Mouse (Mus musculus) hindbrain, embryonic 16.5 days (tissue): ENCODE measurements around the gene Ppp3ca. TPM values are rescaled to one million over a fixed set of nuclear protein-coding genes. Genes with fewer than 3 reads are reported as not detected.

Source experiments
- ATAC-seq: fragments of 200-750 bp; cut with Nextera tagmentation; 2 replicates; pipeline ENCODE4 v1.8.0; 2017; ENCODE audit warnings: moderate TSS enrichment, moderate library complexity
- H3K27ac ChIP-seq: fragments of 300-500 bp; sonication (generic); 2 replicates; pipeline ENCODE4 v1.5.1; 2014; ENCODE audit warnings: low read depth, mild to moderate bottlenecking, control low read depth, low read length, moderate library complexity
- H3K27me3 ChIP-seq: fragments of 300-500 bp; sonication (generic); replicated peaks from 2 replicates; pipeline ENCODE4 v1.6.1; 2014; ENCODE audit warnings: low read length; ENCODE audit not compliant: control insufficient read depth, insufficient read depth
- H3K36me3 ChIP-seq: fragments of 300-500 bp; sonication (generic); 2 replicates; pipeline ENCODE4 v1.6.1; 2014; ENCODE audit warnings: mild to moderate bottlenecking, low read length, moderate library complexity, mixed read lengths; ENCODE audit not compliant: control insufficient read depth, insufficient read depth
- H3K4me1 ChIP-seq: fragments of 300-500 bp; sonication (generic); 2 replicates; pipeline ENCODE4 v1.6.1; 2014; ENCODE audit warnings: low read depth, low read length; ENCODE audit not compliant: control insufficient read depth, insufficient read depth
- H3K4me2 ChIP-seq: fragments of 300-500 bp; sonication (generic); 2 replicates; pipeline ENCODE4 v1.6.1; 2014; ENCODE audit warnings: mild to moderate bottlenecking, low read length, control low read depth, moderate library complexity
- H3K4me3 ChIP-seq: fragments of 300-500 bp; sonication (generic); 2 replicates; pipeline ENCODE4 v1.5.1; 2014; ENCODE audit warnings: mild to moderate bottlenecking, low read length, control low read depth, moderate library complexity
- H3K9ac ChIP-seq: fragments of 300-500 bp; sonication (generic); 2 replicates; pipeline ENCODE4 v1.6.1; 2014; ENCODE audit warnings: low read depth, mild to moderate bottlenecking, control low read depth, low read length, moderate library complexity
- H3K9me3 ChIP-seq: fragments of 300-500 bp; sonication (generic); 2 replicates; pipeline ENCODE4 v1.6.1; 2014; ENCODE audit warnings: mild to moderate bottlenecking, low read length, moderate library complexity; ENCODE audit not compliant: control insufficient read depth
- WGBS: fragments of 180-500 bp; shearing (Covaris S2); extraction: QIAGEN DNeasy Blood & Tissue Kit; methylation state at CpG from one replicate; pipeline ENCODE4 v1.1.7; 2014; 5-methylcytosine and 5-hydroxymethylcytosine counted together
- polyA plus RNA-seq: library from polyadenylated mRNA; unstranded; fragments of >200 nt; fragmentation: Nextera tagmentation; extraction: Ambion mirVana; gene quantifications from 2 replicates; pipeline ENCODE4 v1.2.1, GENCODE M21; 2015

Gene Ppp3ca
- polyA plus RNA-seq, 1 experiment from 2014 or later = 154 TPM

GRCm38 (mm10) chr3:136714307-136715039 is 44.5 kb downstream of the Ppp3ca start:
- no peak overlapping the region for H3K9ac ChIP-seq
- H3K27ac ChIP-seq = no peak overlapping the region
- no peak for ATAC-seq
- H3K4me3 ChIP-seq = no peak overlapping the region
- no peaks in the 10 kb centered on the region for H3K9me3 ChIP-seq
- H3K4me1 ChIP-seq = no peaks in the 10 kb centered on the region
- H3K36me3 ChIP-seq = no peaks in the 10 kb centered on the region
- 89% methylated on average over 4 of the region's 4 CpGs for WGBS
- no peaks in the 10 kb centered on the region for H3K27me3 ChIP-seq
- no peak overlapping the region for H3K4me2 ChIP-seq

- Histone ChIP-seq H3K4me3 (no peak overlapping the region), H3K9ac (no peak overlapping the region), H3K4me2 (no peak overlapping the region), H3K27ac (no peak overlapping the region), H3K27me3 (no peaks in the 10 kb centered on the region), H3K4me1 (no peaks in the 10 kb centered on the region), H3K36me3 (no peaks in the 10 kb centered on the region), H3K9me3 (no peaks in the 10 kb centered on the region)
- ATAC-seq = no peak
- 89% methylated on average over 6 of the region's 6 CpGs for WGBS
Measured at GRCm38 (mm10) chr3:136716247-136716646, 46.3 kb downstream of the Ppp3ca start.

- WGBS = 93% methylated on average over 5 of the region's 5 CpGs
- ATAC-seq = no peak
- H3K4me3 ChIP-seq = no peak overlapping the region
Measured at GRCm38 (mm10) chr3:136718412-136718811, 48.5 kb downstream of the Ppp3ca start.

GRCm38 (mm10) chr3:136721241-136721640 is 51.3 kb downstream of the Ppp3ca start:
- no peak overlapping the region for H3K4me2 ChIP-seq
- no peak overlapping the region for H3K9ac ChIP-seq
- H3K36me3 ChIP-seq = no peaks in the 10 kb centered on the region
- ATAC-seq = no peak
- H3K27me3 ChIP-seq = no peaks in the 10 kb centered on the region
- peaks cover 2% of the 10 kb centered on the region; the same call in 1 of the 2 replicates for H3K4me1 ChIP-seq
- 90% methylated on average over 4 of the region's 4 CpGs for WGBS
- no peaks in the 10 kb centered on the region for H3K9me3 ChIP-seq
- H3K4me3 ChIP-seq = no peak overlapping the region
- H3K27ac ChIP-seq = no peak overlapping the region

More at GRCm38 (mm10) chr3:136718412-136718811, 48.5 kb downstream of the Ppp3ca start:
- H3K9me3 ChIP-seq = no peaks in the 10 kb centered on the region
- H3K27ac ChIP-seq = no peak overlapping the region
- no peaks in the 10 kb centered on the region for H3K27me3 ChIP-seq
- no peak overlapping the region for H3K4me2 ChIP-seq
- H3K9ac ChIP-seq = no peak overlapping the region
- H3K4me1 ChIP-seq = peaks cover 2% of the 10 kb centered on the region; the same call in 1 of the 2 replicates
- no peaks in the 10 kb centered on the region for H3K36me3 ChIP-seq

GRCm38 (mm10) chr3:136721804-136722427 is 52.0 kb downstream of the Ppp3ca start:
- no peak overlapping the region for H3K27ac ChIP-seq
- no peak overlapping the region for H3K9ac ChIP-seq
- H3K4me3 ChIP-seq = no peak overlapping the region
- H3K4me2 ChIP-seq = no peak overlapping the region
- no peak for ATAC-seq
- 71% methylated on average over 4 of the region's 4 CpGs for WGBS
- H3K9me3 ChIP-seq = no peaks in the 10 kb centered on the region
- H3K36me3 ChIP-seq = no peaks in the 10 kb centered on the region
- H3K27me3 ChIP-seq = no peaks in the 10 kb centered on the region
- peaks cover 2% of the 10 kb centered on the region; the same call in 1 of the 2 replicates for H3K4me1 ChIP-seq

- H3K9me3 ChIP-seq = no peaks in the 10 kb centered on the region
- no peak overlapping the region for H3K4me2 ChIP-seq
- peaks cover 2% of the 10 kb centered on the region; the same call in 1 of the 2 replicates for H3K4me1 ChIP-seq
- H3K36me3 ChIP-seq = no peaks in the 10 kb centered on the region
- H3K27me3 ChIP-seq = no peaks in the 10 kb centered on the region
- no peak overlapping the region for H3K4me3 ChIP-seq
- no peak overlapping the region for H3K9ac ChIP-seq
- ATAC-seq = no peak
- no peak overlapping the region for H3K27ac ChIP-seq
Measured at GRCm38 (mm10) chr3:136722493-136722892, 52.6 kb downstream of the Ppp3ca start.

- no peak for ATAC-seq
- Histone ChIP-seq H3K27me3 (no peaks in the 10 kb centered on the region), H3K4me3 (no peak overlapping the region), H3K9me3 (no peaks in the 10 kb centered on the region), H3K36me3 (no peaks in the 10 kb centered on the region), H3K9ac (no peak overlapping the region), H3K4me1 (peaks cover 7% of the 10 kb centered on the region; the same call in 1 of the 2 replicates), H3K4me2 (no peak overlapping the region), H3K27ac (no peak overlapping the region)
- 74% methylated on average over 7 of the region's 7 CpGs for WGBS
Measured at GRCm38 (mm10) chr3:136725311-136726156, 55.6 kb downstream of the Ppp3ca start.

GRCm38 (mm10) chr3:136727877-136728276 is 58.0 kb downstream of the Ppp3ca start:
- H3K27ac ChIP-seq = no peak overlapping the region
- H3K9me3 ChIP-seq = no peaks in the 10 kb centered on the region
- no peak overlapping the region for H3K9ac ChIP-seq
- no peaks in the 10 kb centered on the region for H3K36me3 ChIP-seq
- H3K4me1 ChIP-seq = peaks cover 5% of the 10 kb centered on the region; the same call in 1 of the 2 replicates
- no peak for ATAC-seq
- H3K27me3 ChIP-seq = no peaks in the 10 kb centered on the region
- 95% methylated on average over 2 of the region's 2 CpGs for WGBS
- H3K4me3 ChIP-seq = no peak overlapping the region
- H3K4me2 ChIP-seq = no peak overlapping the region

- no peak overlapping the region for H3K9ac ChIP-seq
- H3K4me1 ChIP-seq = peaks cover 7% of the 10 kb centered on the region; the same call in 1 of the 2 replicates
- no peak for ATAC-seq
- no peaks in the 10 kb centered on the region for H3K9me3 ChIP-seq
- no peaks in the 10 kb centered on the region for H3K36me3 ChIP-seq
- H3K27me3 ChIP-seq = no peaks in the 10 kb centered on the region
- H3K4me3 ChIP-seq = no peak overlapping the region
- no peak overlapping the region for H3K4me2 ChIP-seq
- WGBS = 50% methylated on average over 10 of the region's 10 CpGs
- H3K27ac ChIP-seq = no peak overlapping the region
Measured at GRCm38 (mm10) chr3:136729978-136730377, 60.1 kb downstream of the Ppp3ca start.
